Mouse (Mus musculus): ENCODE results near the gene Slc25a23.

DNA sequence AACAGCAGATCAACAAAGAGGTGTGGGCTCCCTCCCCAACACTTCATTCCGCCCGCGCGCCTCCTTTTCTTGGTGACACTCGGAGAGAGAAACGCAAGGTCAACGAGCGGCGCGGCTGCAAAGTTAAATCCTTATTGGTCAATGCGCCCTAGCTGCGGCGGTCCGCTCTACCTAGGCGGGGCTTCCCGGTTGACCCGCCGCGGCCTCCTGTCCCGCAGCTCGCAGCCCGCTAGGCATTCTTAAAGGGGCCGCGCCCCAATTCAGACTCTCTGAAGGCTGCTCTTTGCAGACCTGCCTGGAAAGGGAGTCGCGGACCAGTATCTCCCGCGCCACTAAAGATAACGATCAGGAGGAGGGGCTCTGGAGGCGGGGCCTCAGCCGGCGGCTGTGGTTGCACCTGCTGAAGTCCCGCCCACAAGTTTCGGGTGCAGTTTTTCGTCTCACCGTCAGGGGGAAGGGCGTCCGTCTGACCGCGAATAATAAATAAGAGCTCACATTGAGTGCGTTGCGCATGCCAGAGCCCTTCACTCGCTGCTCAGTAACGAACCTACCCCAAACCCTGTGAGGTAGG is 653 bp upstream of the Slc25a23 start:
- TF ChIP-seq TAL1 (IDR thresholded peaks at IDR 0.05; ENCODE audit: low read length) (no peak), GATA1 (IDR thresholded peaks at IDR 0.05; ENCODE audit: low read length) (peak; percentile 63)
